ENCODE assay signal across 24 mouse cellular contexts in the genomic region with DNA sequence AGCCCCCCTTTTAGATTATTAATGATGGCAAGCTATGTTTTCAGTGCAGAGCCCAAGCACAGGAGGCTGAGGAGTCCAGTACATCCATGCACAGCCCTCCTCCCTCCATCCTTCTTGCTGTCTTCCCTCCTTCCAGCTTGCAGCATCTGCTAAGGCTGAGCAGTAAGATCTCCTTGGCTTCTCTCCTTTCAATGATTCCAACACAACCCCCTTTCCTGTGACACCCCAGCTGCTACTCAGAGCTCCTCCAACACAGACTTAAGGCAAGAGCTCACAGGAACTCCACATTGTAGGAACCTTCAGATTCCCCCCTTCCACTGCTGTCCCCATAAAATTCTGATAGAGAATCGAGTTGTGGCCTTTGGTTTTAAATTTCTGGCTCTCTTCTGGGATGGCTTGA. TPM values are rescaled to one million over a fixed set of nuclear protein-coding genes. Genes with fewer than 3 reads are reported as not detected.
"Had no signal": no experiment of that assay in that cellular context is flagged by ENCODE, and none has a peak within 500 bp of the region (broad histone marks: within the 10 kb centered on the region; RNA-seq: fewer than 3 reads in every experiment).

No protein-coding gene starts in this region.

- H3K36me3 ChIP-seq: lung, embryonic 15.5 days; midbrain, embryonic 13.5 days; midbrain, embryonic 15.5 days; neural tube, embryonic 12.5 days; stomach, embryonic 15.5 days had no signal

- H3K4me1 ChIP-seq: lung, embryonic 15.5 days; megakaryocyte, embryonic 14.5 days; midbrain, embryonic 13.5 days; midbrain, embryonic 15.5 days; neural tube, embryonic 12.5 days; stomach, embryonic 15.5 days had no signal

- ATAC-seq: liver, postnatal 0 days; lung, postnatal 0 days; midbrain, embryonic 13.5 days; midbrain, embryonic 15.5 days had no signal

- H3K27me3 ChIP-seq: lung, embryonic 15.5 days; midbrain, embryonic 15.5 days; neural tube, embryonic 12.5 days; stomach, embryonic 15.5 days had no signal

- H3K4me3 ChIP-seq: lung, embryonic 15.5 days; megakaryocyte, embryonic 14.5 days; midbrain, embryonic 13.5 days; midbrain, embryonic 15.5 days; neural tube, embryonic 12.5 days; stomach, embryonic 15.5 days had no signal

- DNase-seq: liver, postnatal 0 days; lung, adult 2 months; lung, postnatal 14 days; lung, postnatal 36 days; right cerebral cortex, postnatal 14 days; thymus, adult 18-20 months; thymus, postnatal 14 days; thymus, postnatal 36 days had no signal

- H3K4me2 ChIP-seq: lung, embryonic 15.5 days; midbrain, embryonic 11.5 days; midbrain, embryonic 13.5 days; midbrain, embryonic 15.5 days; neural tube, embryonic 12.5 days; stomach, embryonic 15.5 days had no signal

- H3K9me3 ChIP-seq: lung, embryonic 15.5 days; megakaryocyte, embryonic 14.5 days; midbrain, embryonic 13.5 days; midbrain, embryonic 15.5 days; neural tube, embryonic 12.5 days; stomach, embryonic 15.5 days had no signal

- H3K9ac ChIP-seq: liver, postnatal 0 days; lung, embryonic 15.5 days; midbrain, embryonic 13.5 days; midbrain, embryonic 15.5 days; neural tube, embryonic 12.5 days; stomach, embryonic 15.5 days had no signal

- H3K27ac ChIP-seq: lung, embryonic 15.5 days; macrophage; midbrain, embryonic 13.5 days; midbrain, embryonic 15.5 days; neural tube, embryonic 12.5 days; stomach, embryonic 15.5 days; stomach, postnatal 0 days had no signal

RNA-seq across cellular contexts. Expression of gene Foxi1, which starts 5.1 kb away (rescaled TPM):
- total RNA-seq: megakaryocyte progenitor cell, adult 5-6 weeks; monocyte, adult 5-6 weeks; neutrophil, adult 5-6 weeks had no signal
- polyA plus RNA-seq: liver, postnatal 0 days; lung, embryonic 15.5 days; lung, postnatal 0 days; macrophage; midbrain, embryonic 11.5 days; midbrain, embryonic 13.5 days; midbrain, embryonic 15.5 days; midbrain, postnatal 0 days; neural tube, embryonic 12.5 days; neural tube, embryonic 14.5 days; spleen, adult 2 months; stomach, embryonic 15.5 days; stomach, postnatal 0 days had no signal
